30 mouse cellular contexts compared by ENCODE assay signal in genomic region chr9:10532248-10532647, GRCm38 (mm10).
"Had no signal": no experiment of that assay in that cellular context is flagged by ENCODE, and none has a peak within 500 bp of the region (broad histone marks: within the 10 kb centered on the region; RNA-seq: fewer than 3 reads in every experiment).

No protein-coding gene starts in this region.

- DNase-seq: heart, postnatal 10 days; heart, postnatal 14 days; heart, postnatal 36 days; heart, postnatal 4 days; kidney, adult 11 months; kidney, adult 18-20 months; kidney, adult 2 months; kidney, adult 8-10 months; kidney, adult 9 months; kidney, postnatal 10 days; kidney, postnatal 14 days; kidney, postnatal 25 days; kidney, postnatal 36 days; layer of hippocampus, adult 9-11 months; layer of hippocampus, postnatal 36 days had no signal

- H3K4me1 ChIP-seq: heart, embryonic 10.5 days; heart, embryonic 12.5 days; heart, embryonic 13.5 days; heart, embryonic 15.5 days; hindbrain, embryonic 10.5 days; hindbrain, embryonic 12.5 days; hindbrain, embryonic 13.5 days; hindbrain, embryonic 15.5 days; intestine, embryonic 15.5 days; kidney, embryonic 15.5 days had no signal

- H3K27me3 ChIP-seq: heart, embryonic 12.5 days; heart, embryonic 13.5 days; heart, embryonic 15.5 days; hindbrain, embryonic 12.5 days; hindbrain, embryonic 13.5 days; hindbrain, embryonic 15.5 days; intestine, embryonic 15.5 days; kidney, embryonic 15.5 days had no signal

- H3K9me3 ChIP-seq: heart, embryonic 10.5 days; heart, embryonic 12.5 days; heart, embryonic 13.5 days; heart, embryonic 15.5 days; hindbrain, embryonic 10.5 days; hindbrain, embryonic 12.5 days; hindbrain, embryonic 13.5 days; hindbrain, embryonic 15.5 days; intestine, embryonic 15.5 days; kidney, embryonic 15.5 days had no signal

- H3K36me3 ChIP-seq: heart, embryonic 10.5 days; heart, embryonic 12.5 days; heart, embryonic 13.5 days; heart, embryonic 15.5 days; hindbrain, embryonic 10.5 days; hindbrain, embryonic 12.5 days; hindbrain, embryonic 13.5 days; hindbrain, embryonic 15.5 days; intestine, embryonic 15.5 days; kidney, embryonic 15.5 days had no signal

- H3K27ac ChIP-seq: heart, embryonic 10.5 days; heart, embryonic 13.5 days; heart, embryonic 15.5 days; hindbrain, embryonic 10.5 days; hindbrain, embryonic 12.5 days; hindbrain, embryonic 13.5 days; hindbrain, embryonic 14.5 days; hindbrain, embryonic 15.5 days; hindbrain, postnatal 0 days; intestine, embryonic 15.5 days; kidney, embryonic 15.5 days; kidney, postnatal 0 days; layer of hippocampus, adult 2 months; left cerebral cortex, adult 2 months had no signal

- H3K4me3 ChIP-seq: heart, embryonic 10.5 days; heart, embryonic 12.5 days; heart, embryonic 13.5 days; heart, embryonic 15.5 days; hindbrain, embryonic 10.5 days; hindbrain, embryonic 12.5 days; hindbrain, embryonic 13.5 days; hindbrain, embryonic 15.5 days; intestine, embryonic 15.5 days; kidney, embryonic 15.5 days; layer of hippocampus, adult 2 months; left cerebral cortex, adult 2 months had no signal

- H3K9ac ChIP-seq: heart, embryonic 12.5 days; heart, embryonic 13.5 days; heart, embryonic 15.5 days; hindbrain, embryonic 12.5 days; hindbrain, embryonic 13.5 days; hindbrain, embryonic 14.5 days; hindbrain, embryonic 15.5 days; intestine, embryonic 15.5 days; kidney, embryonic 15.5 days had no signal
